Mouse (Mus musculus): ENCODE results near the gene Bmp6. TPM values are rescaled to one million over a fixed set of nuclear protein-coding genes. Genes with fewer than 3 reads are reported as not detected.
A peak's percentile ranks its signal among the peaks of the same experiment; 100 is the strongest.

The Bmp6 gene
- total RNA-seq (2014; rRNA removed; ENCODE audit: low replicate concordance): 15.6 and 19.2 TPM in 2 replicates
- polyA plus RNA-seq (2015; fragmentation: Nextera tagmentation; extraction: Ambion mirVana): 1.8 and 2.0 TPM in 2 replicates

GRCm38 (mm10) chr13:38344713-38345430 lies at the start of gene Bmp6:
Bmp6 (plus strand) TSS chr13:38345107.
- peak within 1 kb of the TSS; percentile 49 for H3K9ac ChIP-seq (replicated peaks; ENCODE audit: low read depth, low read length)
- no peaks in the 10 kb centered on the region for H3K9me3 ChIP-seq (replicated peaks; ENCODE audit: control insufficient read depth, low read length)
- H3K27ac ChIP-seq (ENCODE audit: low read depth): no peak within 1 kb of the TSS
- H3K4me2 ChIP-seq (ENCODE audit: low read depth, low read length): peak within 1 kb of the TSS; percentile 73
- H3K36me3 ChIP-seq (replicated peaks; ENCODE audit: control insufficient read depth, insufficient read depth, low read length): no peaks in the 10 kb centered on the region
- DNase-seq (ENCODE audit: low spot score) (peak; percentile 85), ATAC-seq (ENCODE audit: insufficient read depth, low read depth) (peak; percentile 92)
- WGBS: 4% methylated on average over 54 of the region's 54 CpGs
- H3K4me1 ChIP-seq (ENCODE audit: control insufficient read depth, insufficient read depth): peaks cover 20% of the 10 kb centered on the region
- TF ChIP-seq CTCF (IDR thresholded peaks at IDR 0.05; ENCODE audit: low read depth) (no peak), EP300 (IDR thresholded peaks at IDR 0.05; ENCODE audit: low read depth) (no peak)
- peaks cover 48% of the 10 kb centered on the region for H3K27me3 ChIP-seq (ENCODE audit: control insufficient read depth, insufficient read depth, low read length)
- H3K4me3 ChIP-seq (ENCODE audit: low read depth, low read length): peak within 1 kb of the TSS; percentile 63

- WGBS: 67% methylated on average over 8 of the region's 8 CpGs
- ATAC-seq (ENCODE audit: insufficient read depth, low read depth) (no peak), DNase-seq (ENCODE audit: low spot score) (no peak)
- no peak for TF ChIP-seq CTCF (IDR thresholded peaks at IDR 0.05; ENCODE audit: low read depth)
- no peak for TF ChIP-seq EP300 (IDR thresholded peaks at IDR 0.05; ENCODE audit: low read depth)
- H3K4me2 ChIP-seq (ENCODE audit: low read depth, low read length): no peak overlapping the region
- peaks cover 5% of the 10 kb centered on the region; the same call in 1 of the 2 replicates for H3K9me3 ChIP-seq (replicated peaks; ENCODE audit: control insufficient read depth, low read length)
- H3K4me1 ChIP-seq (ENCODE audit: control insufficient read depth, insufficient read depth): no peaks in the 10 kb centered on the region
- no peaks in the 10 kb centered on the region for H3K36me3 ChIP-seq (replicated peaks; ENCODE audit: control insufficient read depth, insufficient read depth, low read length)
- no peak overlapping the region for H3K27ac ChIP-seq (ENCODE audit: low read depth)
- H3K9ac ChIP-seq (replicated peaks; ENCODE audit: low read depth, low read length): no peak overlapping the region
- H3K4me3 ChIP-seq (ENCODE audit: low read depth, low read length): no peak overlapping the region
- no peaks in the 10 kb centered on the region for H3K27me3 ChIP-seq (ENCODE audit: control insufficient read depth, insufficient read depth, low read length)
These were observed 48.7 kb upstream of the Bmp6 start for GRCm38 (mm10) chr13:38296166-38296565.

GRCm38 (mm10) chr13:38296601-38297000 lies 48.3 kb upstream of the Bmp6 start:
- WGBS: 37% methylated on average over 8 of the region's 8 CpGs
- peaks cover 5% of the 10 kb centered on the region; the same call in 1 of the 2 replicates for H3K9me3 ChIP-seq (replicated peaks; ENCODE audit: control insufficient read depth, low read length)
- no peak overlapping the region for H3K4me3 ChIP-seq (ENCODE audit: low read depth, low read length)
- no peaks in the 10 kb centered on the region for H3K27me3 ChIP-seq (ENCODE audit: control insufficient read depth, insufficient read depth, low read length)
- TF ChIP-seq EP300 (IDR thresholded peaks at IDR 0.05; ENCODE audit: low read depth): no peak
- TF ChIP-seq CTCF (IDR thresholded peaks at IDR 0.05; ENCODE audit: low read depth): no peak
- no peaks in the 10 kb centered on the region for H3K4me1 ChIP-seq (ENCODE audit: control insufficient read depth, insufficient read depth)
- DNase-seq (ENCODE audit: low spot score) (no peak), ATAC-seq (ENCODE audit: insufficient read depth, low read depth) (no peak)
- no peak overlapping the region for H3K27ac ChIP-seq (ENCODE audit: low read depth)
- H3K9ac ChIP-seq (replicated peaks; ENCODE audit: low read depth, low read length): no peak overlapping the region
- H3K4me2 ChIP-seq (ENCODE audit: low read depth, low read length): no peak overlapping the region
- H3K36me3 ChIP-seq (replicated peaks; ENCODE audit: control insufficient read depth, insufficient read depth, low read length): no peaks in the 10 kb centered on the region

GRCm38 (mm10) chr13:38311125-38311524 lies 33.8 kb upstream of the Bmp6 start:
- Histone ChIP-seq H3K36me3 (replicated peaks; ENCODE audit: control insufficient read depth, insufficient read depth, low read length) (no peaks in the 10 kb centered on the region), H3K9ac (replicated peaks; ENCODE audit: low read depth, low read length) (no peak overlapping the region), H3K4me2 (ENCODE audit: low read depth, low read length) (no peak overlapping the region), H3K4me1 (ENCODE audit: control insufficient read depth, insufficient read depth) (no peaks in the 10 kb centered on the region), H3K9me3 (replicated peaks; ENCODE audit: control insufficient read depth, low read length) (no peaks in the 10 kb centered on the region), H3K27me3 (ENCODE audit: control insufficient read depth, insufficient read depth, low read length) (no peaks in the 10 kb centered on the region), H3K27ac (ENCODE audit: low read depth) (no peak overlapping the region), H3K4me3 (ENCODE audit: low read depth, low read length) (no peak overlapping the region)
- WGBS: 84% methylated on average over 3 of the region's 3 CpGs
- DNase-seq (ENCODE audit: low spot score) (no peak), ATAC-seq (ENCODE audit: insufficient read depth, low read depth) (no peak)
- no peak for TF ChIP-seq EP300 (IDR thresholded peaks at IDR 0.05; ENCODE audit: low read depth)
- TF ChIP-seq CTCF (IDR thresholded peaks at IDR 0.05; ENCODE audit: low read depth): no peak

- Histone ChIP-seq H3K36me3 (replicated peaks; ENCODE audit: control insufficient read depth, insufficient read depth, low read length) (no peaks in the 10 kb centered on the region), H3K27me3 (ENCODE audit: control insufficient read depth, insufficient read depth, low read length) (no peaks in the 10 kb centered on the region), H3K9ac (replicated peaks; ENCODE audit: low read depth, low read length) (no peak overlapping the region), H3K27ac (ENCODE audit: low read depth) (no peak overlapping the region), H3K4me2 (ENCODE audit: low read depth, low read length) (no peak overlapping the region), H3K4me1 (ENCODE audit: control insufficient read depth, insufficient read depth) (no peaks in the 10 kb centered on the region), H3K9me3 (replicated peaks; ENCODE audit: control insufficient read depth, low read length) (no peaks in the 10 kb centered on the region), H3K4me3 (ENCODE audit: low read depth, low read length) (no peak overlapping the region)
- DNase-seq (ENCODE audit: low spot score) (no peak), ATAC-seq (ENCODE audit: insufficient read depth, low read depth) (no peak)
- TF ChIP-seq CTCF (IDR thresholded peaks at IDR 0.05; ENCODE audit: low read depth) (no peak), EP300 (IDR thresholded peaks at IDR 0.05; ENCODE audit: low read depth) (no peak)
- WGBS: 78% methylated on average over 12 of the region's 12 CpGs
These were observed 32.4 kb upstream of the Bmp6 start for GRCm38 (mm10) chr13:38312357-38313040.

Data from heart, postnatal 0 days (tissue).